Comparison of ENCODE assay signal across 8 mouse cellular contexts in the genomic region with DNA sequence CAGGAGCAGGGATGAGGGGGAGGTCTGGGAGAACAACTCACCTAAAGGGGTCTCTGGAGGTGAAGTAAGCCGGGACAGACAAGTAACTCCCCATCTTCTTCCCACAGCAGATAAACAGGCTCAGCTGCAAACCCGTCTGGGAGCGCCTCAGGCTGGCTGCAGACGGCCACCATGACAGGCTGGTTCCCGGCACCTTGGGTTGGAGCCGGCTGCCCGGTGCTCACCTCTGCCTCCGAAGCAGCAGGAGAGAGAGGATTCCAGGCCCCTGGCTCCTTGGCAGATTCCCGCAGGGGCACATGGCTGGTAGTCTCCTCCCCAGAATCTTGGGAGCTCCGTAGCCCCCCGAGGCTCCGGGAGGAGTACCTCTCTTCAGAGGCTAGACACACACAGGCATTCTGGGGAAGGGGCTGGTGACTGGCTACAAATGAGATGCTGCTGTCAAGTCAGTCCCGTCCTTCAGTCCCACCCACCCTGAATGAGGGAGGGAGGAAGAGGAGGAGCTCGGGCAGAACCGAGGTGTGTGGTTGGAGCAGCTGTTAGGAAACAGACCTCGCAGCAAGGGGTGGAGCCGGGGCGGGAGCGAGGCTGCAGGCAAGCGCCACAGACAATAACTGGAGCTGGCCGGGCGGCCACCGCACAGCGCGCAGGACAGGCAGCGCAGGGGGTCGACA. TPM values are rescaled to one million over a fixed set of nuclear protein-coding genes. Genes with fewer than 3 reads are reported as not detected.
A peak's percentile ranks its signal among the peaks of the same experiment; 100 is the strongest.
DNase-seq lines count a peak whose midpoint lies in the region; ATAC-seq and TF ChIP-seq lines count a peak whose summit lies in the region.

No protein-coding gene starts in this region.

- in situ Hi-C loops in CH12.LX (cut with MboI; ENCODE audit: low pct_ligation_motif_present, low pct_unique_long_range_greater_than_20kb, low sequenced_read_pairs) = no loop called here

- TF ChIP-seq CTCF in CH12.LX (conservative IDR thresholded peaks at IDR 0.05 in 1 of 2, IDR thresholded peaks at IDR 0.05 in 1 of 2; ENCODE audit: low read depth in 2 of 2, low read length in 2 of 2) = no peak
- TF ChIP-seq CTCF in liver, embryonic 14.5 days (IDR thresholded peaks at IDR 0.05; ENCODE audit: low read depth) = 0 out of 2 replicates have a peak, but pooled peaks have one; percentile 2
- no peak for TF ChIP-seq CTCF in stomach, postnatal 0 days (IDR thresholded peaks at IDR 0.05; ENCODE audit: low read depth)

- peak; percentile 76 for DNase-seq in CH12.LX (ENCODE audit: extremely low read depth)
- peak; percentile 52 for DNase-seq in c-Kit-positive CD71-positive TER-119-positive erythroid progenitor cells, embryonic 14.5 days (ENCODE audit: low spot score)
- peak; percentile 92 for DNase-seq in forebrain, embryonic 11.5 days (ENCODE audit: low spot score)
- peak; percentile 83 to 91 for DNase-seq in kidney, postnatal 25 days
- DNase-seq in liver, embryonic 14.5 days (ENCODE audit: low read depth in 3 of 3, low spot score in 3 of 3) = peak; percentile 42 to 54 (median 45)
- DNase-seq in neural tube, embryonic 11.5 days (ENCODE audit: low spot score) = peak; percentile 90
- peak; percentile 90 for DNase-seq in stomach, postnatal 0 days (ENCODE audit: low spot score)

- WGBS in forebrain, embryonic 11.5 days = 1% methylated on average over 27 of the region's 27 CpGs
- WGBS in heart, embryonic 16.5 days = 5% methylated on average over 27 of the region's 27 CpGs
- 14% methylated on average over 27 of the region's 27 CpGs for WGBS in liver, embryonic 14.5 days (ENCODE audit: insufficient replicate concordance)
- WGBS in neural tube, embryonic 11.5 days = 3% methylated on average over 27 of the region's 27 CpGs
- WGBS in stomach, postnatal 0 days = 3% methylated on average over 27 of the region's 27 CpGs

- no peak for TF ChIP-seq POLR2A in CH12.LX (IDR thresholded peaks at IDR 0.05; ENCODE audit: low read depth, low read length)

- no peak overlapping the region for H3K9ac ChIP-seq in CH12.LX (ENCODE audit: insufficient read depth, low read depth)
- peak overlapping the region; percentile 65 for H3K9ac ChIP-seq in forebrain, embryonic 11.5 days (ENCODE audit: low read length)
- peak overlapping the region; percentile 81 for H3K9ac ChIP-seq in heart, embryonic 16.5 days (ENCODE audit: low read length)
- peak overlapping the region; percentile 38 for H3K9ac ChIP-seq in liver, embryonic 14.5 days (replicated peaks)
- H3K9ac ChIP-seq in neural tube, embryonic 11.5 days (ENCODE audit: low read length) = peak overlapping the region; percentile 71
- peak overlapping the region; percentile 76 for H3K9ac ChIP-seq in stomach, postnatal 0 days (ENCODE audit: low read length)

- no peaks in the 10 kb centered on the region for H3K9me3 ChIP-seq in CH12.LX (replicated peaks; ENCODE audit: low read length)
- no peaks in the 10 kb centered on the region for H3K9me3 ChIP-seq in forebrain, embryonic 11.5 days (ENCODE audit: control insufficient read depth, low read length)
- no peaks in the 10 kb centered on the region for H3K9me3 ChIP-seq in heart, embryonic 16.5 days (replicated peaks; ENCODE audit: control insufficient read depth, low read length)
- no peaks in the 10 kb centered on the region for H3K9me3 ChIP-seq in liver, embryonic 14.5 days (ENCODE audit: control insufficient read depth, low read length)
- no peaks in the 10 kb centered on the region for H3K9me3 ChIP-seq in neural tube, embryonic 11.5 days (ENCODE audit: control insufficient read depth, low read length)
- no peaks in the 10 kb centered on the region for H3K9me3 ChIP-seq in stomach, postnatal 0 days (ENCODE audit: control insufficient read depth, low read length)

- no peak for TF ChIP-seq EP300 in CH12.LX (IDR thresholded peaks at IDR 0.05; ENCODE audit: low read length)
- no peak for TF ChIP-seq EP300 in liver, embryonic 14.5 days (IDR thresholded peaks at IDR 0.05; ENCODE audit: low read depth)
- TF ChIP-seq EP300 in stomach, postnatal 0 days (optimal IDR thresholded peaks at IDR 0.05) = no peak

- peaks cover 4 to 86% of the 10 kb centered on the region in 2 experiments for H3K36me3 ChIP-seq in CH12.LX (replicated peaks in 1 of 2; ENCODE audit: control insufficient read depth in 1 of 2, insufficient read depth in 1 of 2, low read length in 1 of 2)
- no peaks in the 10 kb centered on the region for H3K36me3 ChIP-seq in forebrain, embryonic 11.5 days (ENCODE audit: control insufficient read depth, insufficient read depth, low read length)
- H3K36me3 ChIP-seq in heart, embryonic 16.5 days (ENCODE audit: control insufficient read depth, insufficient read depth) = no peaks in the 10 kb centered on the region
- no peaks in the 10 kb centered on the region for H3K36me3 ChIP-seq in liver, embryonic 14.5 days (replicated peaks; ENCODE audit: control insufficient read depth, insufficient read depth, low read depth)
- no peaks in the 10 kb centered on the region for H3K36me3 ChIP-seq in neural tube, embryonic 11.5 days (ENCODE audit: control insufficient read depth, insufficient read depth, low read length)
- H3K36me3 ChIP-seq in stomach, postnatal 0 days (ENCODE audit: control insufficient read depth, insufficient read depth, low read length) = 0 out of 2 replicates have a peak, but pooled peaks cover 4% of the 10 kb centered on the region

- H3K4me1 ChIP-seq in CH12.LX (ENCODE audit: control insufficient read depth in 1 of 2, insufficient read depth in 2 of 2) = peaks cover 0 to 55% of the 10 kb centered on the region in 2 experiments; a peak in 2 of 4 replicates
- peaks cover 22% of the 10 kb centered on the region for H3K4me1 ChIP-seq in forebrain, embryonic 11.5 days (replicated peaks; ENCODE audit: control insufficient read depth, insufficient read depth, low read length)
- H3K4me1 ChIP-seq in heart, embryonic 16.5 days (ENCODE audit: control insufficient read depth, insufficient read depth, low read length) = peaks cover 43% of the 10 kb centered on the region
- H3K4me1 ChIP-seq in liver, embryonic 14.5 days (replicated peaks; ENCODE audit: control insufficient read depth in 2 of 2, insufficient read depth in 2 of 2, low read length in 1 of 2) = peaks cover 0 to 5% of the 10 kb centered on the region in 2 experiments; a peak in 2 of 4 replicates
- peaks cover 21% of the 10 kb centered on the region for H3K4me1 ChIP-seq in neural tube, embryonic 11.5 days (ENCODE audit: control insufficient read depth, insufficient read depth, low read length)
- 0 out of 2 replicates have a peak, but pooled peaks cover 5% of the 10 kb centered on the region for H3K4me1 ChIP-seq in stomach, postnatal 0 days (replicated peaks; ENCODE audit: control insufficient read depth, insufficient read depth)

- dilution Hi-C loops in CH12.LX (cut with MboI; ENCODE audit: extremely low pct_ligation_motif_present, extremely low pct_unique_long_range_greater_than_20kb, low sequenced_read_pairs) = no loop called here

- peak; percentile 95 for ATAC-seq in forebrain, embryonic 11.5 days (replicated peaks; ENCODE audit: low FRiP score)
- ATAC-seq in heart, embryonic 16.5 days (replicated peaks; ENCODE audit: extremely low read depth, insufficient read depth, low FRiP score) = peak; percentile 87
- peak; percentile 81 for ATAC-seq in liver, embryonic 14.5 days (ENCODE audit: insufficient read depth)
- peak; percentile 94 for ATAC-seq in neural tube, embryonic 11.5 days (ENCODE audit: insufficient read depth, low FRiP score, low TSS enrichment)
- ATAC-seq in stomach, postnatal 0 days (ENCODE audit: low FRiP score, low TSS enrichment) = peak; percentile 86

- H3K27me3 ChIP-seq in CH12.LX (replicated peaks) = no peaks in the 10 kb centered on the region
- no peaks in the 10 kb centered on the region for H3K27me3 ChIP-seq in forebrain, embryonic 11.5 days (ENCODE audit: control insufficient read depth, insufficient read depth, low read length)
- H3K27me3 ChIP-seq in heart, embryonic 16.5 days (ENCODE audit: control insufficient read depth, insufficient read depth, low read length) = no peaks in the 10 kb centered on the region
- no peaks in the 10 kb centered on the region for H3K27me3 ChIP-seq in liver, embryonic 14.5 days (ENCODE audit: control insufficient read depth, insufficient read depth, low read length)
- no peaks in the 10 kb centered on the region for H3K27me3 ChIP-seq in neural tube, embryonic 11.5 days (ENCODE audit: control insufficient read depth, insufficient read depth, low read length)
- H3K27me3 ChIP-seq in stomach, postnatal 0 days (ENCODE audit: control insufficient read depth, insufficient read depth, low read length) = no peaks in the 10 kb centered on the region

- H3K27ac ChIP-seq in CH12.LX (ENCODE audit: insufficient read depth, low read depth) = no peak overlapping the region
- H3K27ac ChIP-seq in forebrain, embryonic 11.5 days (ENCODE audit: low read depth, low read length) = peak overlapping the region; percentile 60; the same call in 1 of the 2 replicates
- H3K27ac ChIP-seq in heart, embryonic 16.5 days (ENCODE audit: low read length) = peak overlapping the region; percentile 78
- no peak overlapping the region for H3K27ac ChIP-seq in liver, embryonic 14.5 days
- H3K27ac ChIP-seq in neural tube, embryonic 11.5 days (ENCODE audit: low read depth, low read length) = peak overlapping the region; percentile 80
- H3K27ac ChIP-seq in stomach, postnatal 0 days (replicated peaks) = peak overlapping the region; percentile 91

- TF ChIP-seq RAD21 in CH12.LX (IDR thresholded peaks at IDR 0.05; ENCODE audit: low read depth, low read length) = no peak

- no peaks in the 10 kb centered on the region for H3K79me2 ChIP-seq in CH12.LX (replicated peaks; ENCODE audit: control insufficient read depth, extremely low read depth, insufficient read depth, poor library complexity, severe bottlenecking)

- no peak overlapping the region for H3K4me2 ChIP-seq in CH12.LX (ENCODE audit: insufficient read depth, low read depth, poor library complexity, severe bottlenecking)
- H3K4me2 ChIP-seq in forebrain, embryonic 11.5 days (ENCODE audit: low read depth, low read length, severe bottlenecking) = peak overlapping the region; percentile 77
- H3K4me2 ChIP-seq in heart, embryonic 16.5 days (ENCODE audit: low read depth, low read length) = peak overlapping the region; percentile 96
- H3K4me2 ChIP-seq in liver, embryonic 14.5 days (ENCODE audit: low read depth) = peak overlapping the region; percentile 66
- H3K4me2 ChIP-seq in neural tube, embryonic 11.5 days (ENCODE audit: low read depth) = peak overlapping the region; percentile 75
- H3K4me2 ChIP-seq in stomach, postnatal 0 days (replicated peaks; ENCODE audit: low read depth) = peak overlapping the region; percentile 95

- no peak overlapping the region for H3K4me3 ChIP-seq in CH12.LX (replicated peaks in 1 of 3; ENCODE audit: low read depth in 2 of 3, low read length in 2 of 3, poor library complexity in 1 of 3)
- peak overlapping the region; percentile 52 for H3K4me3 ChIP-seq in forebrain, embryonic 11.5 days (ENCODE audit: low read depth, low read length)
- H3K4me3 ChIP-seq in heart, embryonic 16.5 days (ENCODE audit: low read length) = peak overlapping the region; percentile 75
- peak overlapping the region; percentile 40 to 42 for H3K4me3 ChIP-seq in liver, embryonic 14.5 days (ENCODE audit: insufficient read depth in 1 of 2, low read depth in 2 of 2, low read length in 2 of 2)
- H3K4me3 ChIP-seq in neural tube, embryonic 11.5 days (ENCODE audit: low read depth, low read length) = peak overlapping the region; percentile 49
- peak overlapping the region; percentile 52 for H3K4me3 ChIP-seq in stomach, postnatal 0 days (ENCODE audit: low read depth, low read length)

RNA-seq across cellular contexts. Expression of gene Limk2, which starts 37.9 kb away (rescaled TPM):
- total RNA-seq in CH12.LX (2012; rRNA removed) (49.7 and 64.0 TPM in 2 replicates), CH12.LX (2014; rRNA removed) (41.5 and 41.8 TPM in 2 replicates)
- polyA plus RNA-seq in CH12.LX (2012; ENCODE audit: insufficient read length, low read depth) = 45.2 and 46.1 TPM in 2 replicates
- polyA plus RNA-seq in forebrain, embryonic 11.5 days (2014; fragmentation: Nextera tagmentation; extraction: Ambion mirVana) = 51.8 and 63.9 TPM in 2 replicates
- 47.1 and 54.9 TPM in 2 replicates for polyA plus RNA-seq in heart, embryonic 16.5 days (2015; fragmentation: Nextera tagmentation; extraction: Ambion mirVana)
- polyA plus RNA-seq in liver, embryonic 14.5 days (2012; rRNA removed) = 7.1 and 7.4 TPM in 2 replicates
- 7.0 and 9.5 TPM in 2 replicates for polyA plus RNA-seq in liver, embryonic 14.5 days (2014; fragmentation: Nextera tagmentation; extraction: Ambion mirVana)
- 77.5 and 91.8 TPM in 2 replicates for polyA plus RNA-seq in neural tube, embryonic 11.5 days (2014; fragmentation: Nextera tagmentation; extraction: Ambion mirVana)
- polyA plus RNA-seq in stomach, postnatal 0 days (2015; fragmentation: Nextera tagmentation; extraction: Ambion mirVana) = 69.3 and 73.9 TPM in 2 replicates

RNA-seq across cellular contexts. Expression of gene Pik3ip1, which starts 40.9 kb away (rescaled TPM):
- total RNA-seq in CH12.LX (2012; rRNA removed) = 1.3 and 2.6 TPM in 2 replicates
- 0.39 and 0.80 TPM in 2 replicates for total RNA-seq in CH12.LX (2014; rRNA removed)
- polyA plus RNA-seq in CH12.LX (2012; ENCODE audit: insufficient read length, low read depth) = 1.3 and 1.9 TPM in 2 replicates
- polyA plus RNA-seq in forebrain, embryonic 11.5 days (2014; fragmentation: Nextera tagmentation; extraction: Ambion mirVana) = 9.7 and 10.6 TPM in 2 replicates
- polyA plus RNA-seq in heart, embryonic 16.5 days (2015; fragmentation: Nextera tagmentation; extraction: Ambion mirVana) = 40.9 and 41.1 TPM in 2 replicates
- polyA plus RNA-seq in liver, embryonic 14.5 days (2012; rRNA removed) = 0.79 and 0.96 TPM in 2 replicates
- polyA plus RNA-seq in liver, embryonic 14.5 days (2014; fragmentation: Nextera tagmentation; extraction: Ambion mirVana) = 0.42 and 0.94 TPM in 2 replicates
- 9.3 and 15.7 TPM in 2 replicates for polyA plus RNA-seq in neural tube, embryonic 11.5 days (2014; fragmentation: Nextera tagmentation; extraction: Ambion mirVana)
- polyA plus RNA-seq in stomach, postnatal 0 days (2015; fragmentation: Nextera tagmentation; extraction: Ambion mirVana) = 8.9 and 9.0 TPM in 2 replicates

Comparison
In these comparisons a context has a peak if more than half of its experiments do, and no peak if none do; other contexts are left out.
1. H3K27ac ChIP-seq: peak in forebrain, embryonic 11.5 days (single experiment), heart, embryonic 16.5 days (single experiment), neural tube, embryonic 11.5 days (single experiment) and stomach, postnatal 0 days (single experiment); none in CH12.LX (single experiment) and liver, embryonic 14.5 days (single experiment).
2. H3K4me3 ChIP-seq: peak in forebrain, embryonic 11.5 days (single experiment), heart, embryonic 16.5 days (single experiment), liver, embryonic 14.5 days (2 of 2), neural tube, embryonic 11.5 days (single experiment) and stomach, postnatal 0 days (single experiment); none in CH12.LX (0 of 3).
3. Peak in every context shown above with its lines, with median percentiles within 50 percentile points of each other: DNase-seq and ATAC-seq.